Mouse (Mus musculus) embryonic facial prominence, embryonic 10.5 days (tissue): ENCODE data around the gene Eno4. TPM values are rescaled to one million over a fixed set of nuclear protein-coding genes. Genes with fewer than 3 reads are reported as not detected.

Experiments
- DNase-seq: peaks from one replicate; pipeline ENCODE4 v3.0.0-alpha.2; 2017; ENCODE audit warnings: low spot score
- H3K27ac ChIP-seq: fragments of 300-500 bp; sonication (generic); replicated peaks from 2 replicates; pipeline ENCODE4 v1.5.1; 2016; ENCODE audit warnings: mild to moderate bottlenecking
- H3K27me3 ChIP-seq: fragments of 300-500 bp; sonication (generic); replicated peaks from 2 replicates; pipeline ENCODE4 v1.6.1; 2016; ENCODE audit warnings: low read depth, mild to moderate bottlenecking; ENCODE audit not compliant: poor library complexity, severe bottlenecking
- H3K36me3 ChIP-seq: fragments of 300-500 bp; sonication (generic); replicated peaks from 2 replicates; pipeline ENCODE4 v1.6.1; 2016; ENCODE audit warnings: mild to moderate bottlenecking, moderate library complexity
- H3K4me1 ChIP-seq: fragments of 300-500 bp; sonication (generic); 2 replicates; pipeline ENCODE4 v1.6.1; 2016
- H3K4me3 ChIP-seq: fragments of 300-500 bp; sonication (generic); 2 replicates; pipeline ENCODE4 v1.5.1; 2016; ENCODE audit warnings: mild to moderate bottlenecking, moderate library complexity
- H3K9me3 ChIP-seq: fragments of 300-500 bp; sonication (generic); 2 replicates; pipeline ENCODE4 v1.6.1; 2016; ENCODE audit warnings: mild to moderate bottlenecking
- WGBS: fragments of 180-500 bp; shearing (Covaris S2); methylation state at CpG from one replicate; pipeline ENCODE4 v1.1.7; 2016; 5-methylcytosine and 5-hydroxymethylcytosine counted together
- polyA plus RNA-seq: library from polyadenylated mRNA; unstranded; fragments of >200 nt; fragmentation: Nextera tagmentation; extraction: Ambion mirVana; gene quantifications from 2 replicates; pipeline ENCODE4 v1.2.1, GENCODE M21; 2016

Gene Eno4
- polyA plus RNA-seq, 1 experiment from 2014 or later: 1.1 TPM

- Histone ChIP-seq H3K4me1 (peaks cover 42% of the 10 kb centered on the region), H3K9me3 (no peaks in the 10 kb centered on the region), H3K4me3 (peak overlapping the region; percentile 31), H3K27me3 (peaks cover 98% of the 10 kb centered on the region), H3K27ac (peak overlapping the region; percentile 57), H3K36me3 (no peaks in the 10 kb centered on the region)
- DNase-seq: peak; percentile 55
- WGBS: 10% methylated on average over 16 of the region's 16 CpGs
Measured at GRCm38 (mm10) chr19:58931081-58931800, 12.0 kb upstream of the Eno4 start.

GRCm38 (mm10) chr19:58933062-58933461 is 10.2 kb upstream of the Eno4 start:
- peak; percentile 29 for DNase-seq
- H3K9me3 ChIP-seq: no peaks in the 10 kb centered on the region
- peaks cover 86% of the 10 kb centered on the region for H3K27me3 ChIP-seq
- peaks cover 48% of the 10 kb centered on the region for H3K4me1 ChIP-seq
- no peak overlapping the region for H3K4me3 ChIP-seq
- no peaks in the 10 kb centered on the region for H3K36me3 ChIP-seq
- no peak overlapping the region for H3K27ac ChIP-seq
- 6% methylated on average over 4 of the region's 4 CpGs for WGBS

DNA sequence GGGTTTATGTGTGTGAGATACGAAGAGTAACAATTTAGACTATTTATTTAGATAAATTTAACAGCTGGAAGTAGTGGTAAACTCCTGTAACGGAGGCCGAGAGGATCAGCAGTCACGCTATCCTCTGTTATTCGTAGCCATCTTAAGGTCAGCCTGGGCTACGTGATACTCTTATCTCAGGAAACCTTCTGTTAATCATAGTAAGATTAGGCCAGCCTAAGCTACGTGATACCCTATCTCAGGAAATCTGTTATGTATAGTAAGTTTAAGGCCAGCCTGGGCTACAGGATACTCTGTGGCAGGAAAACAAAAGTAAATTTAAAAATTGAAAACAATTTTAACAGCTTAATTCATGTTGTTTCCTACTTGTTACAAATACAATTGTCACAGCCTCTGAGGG is 2.7 kb downstream of the Eno4 start:
- no peaks in the 10 kb centered on the region for H3K36me3 ChIP-seq
- no peak overlapping the region for H3K27ac ChIP-seq
- DNase-seq: no peak
- peaks cover 31% of the 10 kb centered on the region for H3K4me1 ChIP-seq
- H3K4me3 ChIP-seq: no peak overlapping the region
- 87% methylated on average over 7 of the region's 7 CpGs for WGBS
- no peaks in the 10 kb centered on the region for H3K9me3 ChIP-seq
- H3K27me3 ChIP-seq: peaks cover 28% of the 10 kb centered on the region

- WGBS: 88% methylated on average over 3 of the region's 3 CpGs
- H3K4me3 ChIP-seq: no peak overlapping the region
- H3K36me3 ChIP-seq: no peaks in the 10 kb centered on the region
- no peak for DNase-seq
- no peak overlapping the region for H3K27ac ChIP-seq
- H3K27me3 ChIP-seq: peaks cover 50% of the 10 kb centered on the region
- peaks cover 12% of the 10 kb centered on the region for H3K4me1 ChIP-seq
- H3K9me3 ChIP-seq: no peaks in the 10 kb centered on the region
Measured at GRCm38 (mm10) chr19:58951521-58951920, 8.3 kb downstream of the Eno4 start.

DNA sequence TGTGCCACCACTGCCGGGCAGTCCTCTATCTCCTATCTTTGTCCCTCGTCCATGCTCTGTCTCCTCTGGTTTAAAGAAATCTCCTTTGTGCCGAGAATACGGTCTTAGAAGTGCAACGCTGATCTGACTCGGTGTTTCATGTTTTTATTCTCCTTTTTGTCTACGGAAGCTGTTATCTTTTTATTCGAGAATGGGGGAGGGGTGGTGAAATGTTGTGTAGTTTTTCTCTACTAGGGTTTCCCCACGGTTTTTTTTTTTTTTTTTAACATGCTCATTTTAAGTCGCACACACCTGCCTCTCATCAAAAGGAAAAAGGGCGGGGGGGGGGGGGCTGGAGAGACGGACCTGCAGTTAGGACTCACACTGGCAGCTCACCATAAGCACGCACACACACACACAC is 9.0 kb downstream of the Eno4 start:
- WGBS: 78% methylated on average over 13 of the region's 13 CpGs
- Histone ChIP-seq H3K9me3 (no peaks in the 10 kb centered on the region), H3K4me1 (peaks cover 6% of the 10 kb centered on the region), H3K36me3 (no peaks in the 10 kb centered on the region), H3K4me3 (no peak overlapping the region), H3K27me3 (peaks cover 45% of the 10 kb centered on the region), H3K27ac (no peak overlapping the region)
- no peak for DNase-seq

GRCm38 (mm10) chr19:58954779-58955178 is 11.6 kb downstream of the Eno4 start:
- 89% methylated on average over 8 of the region's 8 CpGs for WGBS
- H3K27ac ChIP-seq: no peak overlapping the region
- no peaks in the 10 kb centered on the region for H3K36me3 ChIP-seq
- H3K4me3 ChIP-seq: no peak overlapping the region
- no peaks in the 10 kb centered on the region for H3K4me1 ChIP-seq
- no peaks in the 10 kb centered on the region for H3K9me3 ChIP-seq
- H3K27me3 ChIP-seq: peaks cover 43% of the 10 kb centered on the region
- DNase-seq: no peak

GRCm38 (mm10) chr19:58963011-58963410 is 19.8 kb downstream of the Eno4 start:
- Histone ChIP-seq H3K36me3 (no peaks in the 10 kb centered on the region), H3K4me3 (no peak overlapping the region), H3K27ac (no peak overlapping the region), H3K9me3 (no peaks in the 10 kb centered on the region), H3K4me1 (peaks cover 8% of the 10 kb centered on the region), H3K27me3 (peaks cover 53% of the 10 kb centered on the region)
- DNase-seq: no peak
- whole genome bisulfite sequencing: 80% methylated on average over 8 of the region's 8 CpGs

GRCm38 (mm10) chr19:58968731-58969506 is 25.7 kb downstream of the Eno4 start:
- H3K27me3 ChIP-seq: peaks cover 81% of the 10 kb centered on the region
- no peak for DNase-seq
- H3K36me3 ChIP-seq: no peaks in the 10 kb centered on the region
- no peak overlapping the region for H3K27ac ChIP-seq
- 37% methylated on average over 15 of the region's 15 CpGs for WGBS
- no peaks in the 10 kb centered on the region for H3K9me3 ChIP-seq
- 0 out of 2 replicates have a peak overlapping the region, but pooled peaks have one; percentile 12 for H3K4me3 ChIP-seq
- H3K4me1 ChIP-seq: peaks cover 37% of the 10 kb centered on the region

DNA sequence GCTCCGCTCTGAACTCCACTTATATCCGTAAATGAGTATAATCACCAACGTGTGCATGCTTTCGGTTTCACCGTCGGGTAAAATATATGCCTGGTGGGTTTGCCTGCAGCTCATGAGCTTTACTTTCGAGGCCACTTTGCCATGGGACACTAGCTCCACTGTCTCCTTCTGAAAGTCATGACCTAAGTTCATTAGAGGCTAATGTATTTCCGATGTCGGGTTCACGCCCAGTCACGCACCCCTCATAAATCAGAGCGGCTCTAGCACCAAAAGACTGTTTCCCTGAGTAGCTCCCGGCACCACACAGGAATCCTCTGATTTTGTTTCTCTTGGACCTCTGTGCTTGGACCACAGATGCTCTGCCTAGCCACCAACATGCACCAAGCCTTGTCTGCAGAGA is 27.6 kb downstream of the Eno4 start:
- no peaks in the 10 kb centered on the region for H3K9me3 ChIP-seq
- H3K27me3 ChIP-seq: peaks cover 84% of the 10 kb centered on the region
- no peak overlapping the region for H3K27ac ChIP-seq
- H3K36me3 ChIP-seq: no peaks in the 10 kb centered on the region
- no peak overlapping the region for H3K4me3 ChIP-seq
- 86% methylated on average over 13 of the region's 13 CpGs for WGBS
- no peak for DNase-seq
- H3K4me1 ChIP-seq: peaks cover 50% of the 10 kb centered on the region

GRCm38 (mm10) chr19:58974126-58974525 is 30.9 kb downstream of the Eno4 start:
- WGBS: 83% methylated on average over 8 of the region's 8 CpGs
- no peak for DNase-seq
- Histone ChIP-seq H3K4me3 (no peak overlapping the region), H3K4me1 (peaks cover 39% of the 10 kb centered on the region), H3K36me3 (no peaks in the 10 kb centered on the region), H3K9me3 (no peaks in the 10 kb centered on the region), H3K27ac (no peak overlapping the region), H3K27me3 (peaks cover 89% of the 10 kb centered on the region)

DNA sequence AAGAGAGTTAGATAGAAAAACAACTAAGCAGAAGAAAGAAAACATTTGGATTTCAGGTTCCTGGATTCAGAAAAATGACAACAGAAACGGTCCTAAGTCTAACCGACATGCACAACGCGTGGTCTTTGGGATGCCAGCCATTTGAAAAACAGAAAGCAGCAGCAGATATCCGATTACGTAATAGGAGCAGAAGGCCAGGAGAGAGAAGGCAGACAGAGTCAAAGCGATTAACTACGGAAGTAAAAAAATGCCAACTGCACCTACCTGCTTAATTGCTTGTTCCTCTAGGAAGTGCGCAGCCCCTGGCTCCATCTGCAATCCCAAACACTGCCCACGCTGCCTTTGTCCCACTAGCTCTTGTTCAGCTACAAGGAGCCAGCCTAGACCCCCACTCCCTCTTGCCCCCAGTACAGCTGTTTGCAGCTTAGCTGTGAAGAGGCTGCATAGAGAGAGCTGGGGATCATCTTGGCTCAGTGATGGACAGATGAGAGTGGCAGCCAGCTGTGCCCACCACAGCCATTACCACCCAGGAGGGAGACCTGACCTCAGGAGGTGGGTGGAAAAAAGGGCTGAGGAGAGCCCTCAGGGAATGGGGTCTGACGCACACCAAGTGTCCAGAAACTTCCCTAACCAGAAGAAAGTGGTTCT is 32.1 kb downstream of the Eno4 start:
- DNase-seq: no peak
- Histone ChIP-seq H3K9me3 (no peaks in the 10 kb centered on the region), H3K4me1 (peaks cover 45% of the 10 kb centered on the region), H3K4me3 (no peak overlapping the region), H3K36me3 (no peaks in the 10 kb centered on the region), H3K27me3 (peaks cover 90% of the 10 kb centered on the region), H3K27ac (peak overlapping the region; percentile 8; the same call in 1 of the 2 replicates)
- 54% methylated on average over 11 of the region's 11 CpGs for whole genome bisulfite sequencing

- no peak for DNase-seq
- 68% methylated on average over 11 of the region's 11 CpGs for WGBS
Measured at GRCm38 (mm10) chr19:58978401-58979171, 35.4 kb downstream of the Eno4 start.

More at GRCm38 (mm10) chr19:58978401-58979171, 35.4 kb downstream of the Eno4 start:
- Histone ChIP-seq H3K4me1 (peaks cover 50% of the 10 kb centered on the region), H3K36me3 (no peaks in the 10 kb centered on the region), H3K9me3 (no peaks in the 10 kb centered on the region), H3K27ac (no peak overlapping the region), H3K27me3 (peaks cover 69% of the 10 kb centered on the region), H3K4me3 (no peak overlapping the region)
